Mouse (Mus musculus) neural tube, embryonic 12.5 days (tissue): ENCODE measurements around the gene Cntnap5c. TPM values are rescaled to one million over a fixed set of nuclear protein-coding genes. Genes with fewer than 3 reads are reported as not detected.

Experiments used
- ATAC-seq: fragments of 200-750 bp; cut with Nextera tagmentation; 2 replicates; pipeline ENCODE4 v1.8.0; 2017; ENCODE audit warnings: low read depth, mild to moderate bottlenecking, moderate TSS enrichment, moderate library complexity; ENCODE audit not compliant: low FRiP score
- H3K27ac ChIP-seq: fragments of 300-500 bp; sonication (generic); 2 replicates; pipeline ENCODE4 v1.5.1; 2016
- H3K27me3 ChIP-seq: fragments of 300-500 bp; sonication (generic); replicated peaks from 2 replicates; pipeline ENCODE4 v1.6.1; 2016; ENCODE audit warnings: mild to moderate bottlenecking
- H3K36me3 ChIP-seq: fragments of 300-500 bp; sonication (generic); 2 replicates; pipeline ENCODE4 v1.6.1; 2016; ENCODE audit warnings: mild to moderate bottlenecking
- H3K4me1 ChIP-seq: fragments of 300-500 bp; sonication (generic); 2 replicates; pipeline ENCODE4 v1.6.1; 2016
- H3K4me2 ChIP-seq: fragments of 300-500 bp; sonication (generic); replicated peaks from 2 replicates; pipeline ENCODE4 v1.6.1; 2016; ENCODE audit warnings: mild to moderate bottlenecking
- H3K4me3 ChIP-seq: fragments of 300-500 bp; sonication (generic); 2 replicates; pipeline ENCODE4 v1.5.1; 2016
- H3K9ac ChIP-seq: fragments of 300-500 bp; sonication (generic); 2 replicates; pipeline ENCODE4 v1.6.1; 2016; ENCODE audit warnings: mild to moderate bottlenecking
- H3K9me3 ChIP-seq: fragments of 300-500 bp; sonication (generic); 2 replicates; pipeline ENCODE4 v1.6.1; 2016; ENCODE audit warnings: mild to moderate bottlenecking
- WGBS: fragments of 180-500 bp; shearing (Covaris S2); methylation state at CpG from one replicate; pipeline ENCODE4 v1.1.7; 2016; 5-methylcytosine and 5-hydroxymethylcytosine counted together
- polyA plus RNA-seq: library from polyadenylated mRNA; unstranded; fragments of >200 nt; fragmentation: Nextera tagmentation; extraction: Ambion mirVana; gene quantifications from 2 replicates; pipeline ENCODE4 v1.2.1, GENCODE M21; 2016

The Cntnap5c gene
- polyA plus RNA-seq, result 0.26 and 0.42 TPM in 2 replicates

- Histone ChIP-seq H3K4me3 (peak within 1 kb of the TSS; percentile 15; the same call in 1 of the 2 replicates), H3K9ac (no peak within 1 kb of the TSS), H3K9me3 (no peaks in the 10 kb centered on the region), H3K27ac (no peak within 1 kb of the TSS), H3K4me1 (no peaks in the 10 kb centered on the region), H3K36me3 (no peaks in the 10 kb centered on the region), H3K4me2 (peak within 1 kb of the TSS; percentile 58), H3K27me3 (no peaks in the 10 kb centered on the region)
- WGBS, result 17% methylated on average over 26 of the region's 26 CpGs
- ATAC-seq, result peak; percentile 93
Measured at GRCm38 (mm10) chr17:57768622-57769610, at the start of gene Cntnap5c. TSS of gene Cntnap5c (plus strand) at chr17:57769570.

GRCm38 (mm10) chr17:57742119-57742518, 27.3 kb upstream of the Cntnap5c start, which contains the start of gene Gm21834:
TSS of gene Gm21834 (minus strand) at chr17:57742219.
- Histone ChIP-seq H3K9me3 (no peaks in the 10 kb centered on the region), H3K36me3 (no peaks in the 10 kb centered on the region), H3K9ac (no peak within 1 kb of the TSS), H3K4me2 (no peak within 1 kb of the TSS), H3K4me1 (no peaks in the 10 kb centered on the region), H3K4me3 (no peak within 1 kb of the TSS), H3K27ac (no peak within 1 kb of the TSS), H3K27me3 (no peaks in the 10 kb centered on the region)
- ATAC-seq, result no peak
- 84% methylated on average over 5 of the region's 5 CpGs for WGBS

GRCm38 (mm10) chr17:57758033-57758432, 11.3 kb upstream of the Cntnap5c start:
- Histone ChIP-seq H3K36me3 (no peaks in the 10 kb centered on the region), H3K27me3 (no peaks in the 10 kb centered on the region), H3K9ac (no peak overlapping the region), H3K27ac (no peak overlapping the region), H3K4me2 (no peak overlapping the region), H3K4me1 (no peaks in the 10 kb centered on the region), H3K9me3 (no peaks in the 10 kb centered on the region), H3K4me3 (no peak overlapping the region)
- ATAC-seq, result no peak
- 79% methylated on average over 1 of the region's 1 CpGs for WGBS

- H3K27me3 ChIP-seq, result no peaks in the 10 kb centered on the region
- no peaks in the 10 kb centered on the region for H3K36me3 ChIP-seq
- no peak overlapping the region for H3K9ac ChIP-seq
- no peaks in the 10 kb centered on the region for H3K4me1 ChIP-seq
- no peak overlapping the region for H3K4me2 ChIP-seq
- H3K4me3 ChIP-seq, result no peak overlapping the region
- no peaks in the 10 kb centered on the region for H3K9me3 ChIP-seq
- H3K27ac ChIP-seq, result no peak overlapping the region
- ATAC-seq, result no peak
Measured at GRCm38 (mm10) chr17:57767306-57767705, 2.1 kb upstream of the Cntnap5c start.

GRCm38 (mm10) chr17:57770904-57771303, 1.5 kb downstream of the Cntnap5c start:
- H3K4me2 ChIP-seq, result no peak overlapping the region
- peak; percentile 43; the same call in 1 of the 2 replicates for ATAC-seq
- no peak overlapping the region for H3K4me3 ChIP-seq
- H3K9ac ChIP-seq, result no peak overlapping the region
- no peaks in the 10 kb centered on the region for H3K27me3 ChIP-seq
- no peaks in the 10 kb centered on the region for H3K9me3 ChIP-seq
- H3K27ac ChIP-seq, result no peak overlapping the region
- no peaks in the 10 kb centered on the region for H3K4me1 ChIP-seq
- 15% methylated on average over 4 of the region's 4 CpGs for WGBS
- no peaks in the 10 kb centered on the region for H3K36me3 ChIP-seq

GRCm38 (mm10) chr17:57788161-57788799, 18.9 kb downstream of the Cntnap5c start:
- 89% methylated on average over 1 of the region's 1 CpGs for WGBS
- no peak overlapping the region for H3K9ac ChIP-seq
- H3K4me1 ChIP-seq, result no peaks in the 10 kb centered on the region
- no peaks in the 10 kb centered on the region for H3K27me3 ChIP-seq
- no peak overlapping the region for H3K4me2 ChIP-seq
- H3K9me3 ChIP-seq, result peaks cover 4% of the 10 kb centered on the region; the same call in 1 of the 2 replicates
- H3K36me3 ChIP-seq, result no peaks in the 10 kb centered on the region
- no peak overlapping the region for H3K27ac ChIP-seq
- H3K4me3 ChIP-seq, result no peak overlapping the region
- ATAC-seq, result no peak

GRCm38 (mm10) chr17:57795408-57795807, 26.0 kb downstream of the Cntnap5c start:
- Histone ChIP-seq H3K27me3 (no peaks in the 10 kb centered on the region), H3K4me1 (no peaks in the 10 kb centered on the region), H3K27ac (no peak overlapping the region), H3K4me3 (no peak overlapping the region), H3K36me3 (no peaks in the 10 kb centered on the region), H3K9ac (no peak overlapping the region), H3K4me2 (no peak overlapping the region), H3K9me3 (no peaks in the 10 kb centered on the region)
- WGBS, result 88% methylated on average over 3 of the region's 3 CpGs
- no peak for ATAC-seq

GRCm38 (mm10) chr17:57796668-57797311, 27.4 kb downstream of the Cntnap5c start:
- Histone ChIP-seq H3K4me2 (no peak overlapping the region), H3K27me3 (no peaks in the 10 kb centered on the region), H3K27ac (no peak overlapping the region), H3K9me3 (no peaks in the 10 kb centered on the region), H3K36me3 (no peaks in the 10 kb centered on the region), H3K4me1 (no peaks in the 10 kb centered on the region), H3K9ac (no peak overlapping the region), H3K4me3 (no peak overlapping the region)
- ATAC-seq, result no peak
- WGBS, result 86% methylated on average over 3 of the region's 3 CpGs

GRCm38 (mm10) chr17:57799414-57799985, 30.1 kb downstream of the Cntnap5c start:
- Histone ChIP-seq H3K27ac (no peak overlapping the region), H3K27me3 (no peaks in the 10 kb centered on the region), H3K36me3 (no peaks in the 10 kb centered on the region), H3K4me2 (no peak overlapping the region), H3K9ac (no peak overlapping the region), H3K9me3 (no peaks in the 10 kb centered on the region), H3K4me3 (no peak overlapping the region), H3K4me1 (no peaks in the 10 kb centered on the region)
- ATAC-seq, result peak; percentile 72
- WGBS, result 34% methylated on average over 3 of the region's 3 CpGs

- H3K27me3 ChIP-seq, result no peaks in the 10 kb centered on the region
- no peak overlapping the region for H3K4me2 ChIP-seq
- H3K9ac ChIP-seq, result no peak overlapping the region
- H3K4me3 ChIP-seq, result no peak overlapping the region
- H3K4me1 ChIP-seq, result no peaks in the 10 kb centered on the region
- H3K27ac ChIP-seq, result no peak overlapping the region
- 83% methylated on average over 1 of the region's 1 CpGs for WGBS
- no peaks in the 10 kb centered on the region for H3K36me3 ChIP-seq
- ATAC-seq, result no peak
- no peaks in the 10 kb centered on the region for H3K9me3 ChIP-seq
Measured at GRCm38 (mm10) chr17:57801180-57801579, 31.8 kb downstream of the Cntnap5c start.

- no peaks in the 10 kb centered on the region for H3K27me3 ChIP-seq
- ATAC-seq, result no peak
- no peak overlapping the region for H3K9ac ChIP-seq
Measured at GRCm38 (mm10) chr17:57837090-57837971, 68.0 kb downstream of the Cntnap5c start.

More at GRCm38 (mm10) chr17:57837090-57837971, 68.0 kb downstream of the Cntnap5c start:
- Histone ChIP-seq H3K36me3 (no peaks in the 10 kb centered on the region), H3K4me3 (no peak overlapping the region), H3K9me3 (no peaks in the 10 kb centered on the region), H3K4me2 (no peak overlapping the region), H3K4me1 (no peaks in the 10 kb centered on the region), H3K27ac (no peak overlapping the region)
